Mouse (Mus musculus): ENCODE results near the gene Rmi2. TPM values are rescaled to one million over a fixed set of nuclear protein-coding genes. Genes with fewer than 3 reads are reported as not detected.
A peak's percentile ranks its signal among the peaks of the same experiment; 100 is the strongest.

The Rmi2 gene
- polyA plus RNA-seq, 1 experiment from 2014 or later = 0.31 TPM

- 98% methylated on average over 3 of the region's 3 CpGs for WGBS
- Histone ChIP-seq H3K9me3 (no peaks in the 10 kb centered on the region), H3K4me1 (peaks cover 13% of the 10 kb centered on the region), H3K4me2 (no peak overlapping the region), H3K27ac (no peak overlapping the region), H3K36me3 (replicated peaks) (no peaks in the 10 kb centered on the region), H3K4me3 (no peak overlapping the region), H3K27me3 (replicated peaks) (0 out of 2 replicates have a peak, but pooled peaks cover 5% of the 10 kb centered on the region), H3K9ac (no peak overlapping the region)
- ATAC-seq (replicated peaks) = no peak
Measured at GRCm38 (mm10) chr16:10836388-10836787, 1.5 kb downstream of the Rmi2 start.

- no peaks in the 10 kb centered on the region for H3K36me3 ChIP-seq (replicated peaks)
- ATAC-seq (replicated peaks) = no peak
- H3K4me3 ChIP-seq = no peak overlapping the region
- peaks cover 13% of the 10 kb centered on the region for H3K4me1 ChIP-seq
- H3K27ac ChIP-seq = no peak overlapping the region
- no peak overlapping the region for H3K4me2 ChIP-seq
- 0 out of 2 replicates have a peak, but pooled peaks cover 5% of the 10 kb centered on the region for H3K27me3 ChIP-seq (replicated peaks)
- H3K9ac ChIP-seq = no peak overlapping the region
- 91% methylated on average over 3 of the region's 3 CpGs for WGBS
- H3K9me3 ChIP-seq = no peaks in the 10 kb centered on the region
Measured at GRCm38 (mm10) chr16:10837250-10837649, 2.4 kb downstream of the Rmi2 start.

GRCm38 (mm10) chr16:10837903-10838302, 3.0 kb downstream of the Rmi2 start:
- Histone ChIP-seq H3K36me3 (replicated peaks) (no peaks in the 10 kb centered on the region), H3K9ac (no peak overlapping the region), H3K4me3 (no peak overlapping the region), H3K4me1 (peaks cover 13% of the 10 kb centered on the region), H3K27ac (no peak overlapping the region), H3K4me2 (no peak overlapping the region), H3K9me3 (no peaks in the 10 kb centered on the region), H3K27me3 (replicated peaks) (0 out of 2 replicates have a peak, but pooled peaks cover 5% of the 10 kb centered on the region)
- 92% methylated on average over 1 of the region's 1 CpGs for WGBS
- ATAC-seq (replicated peaks) = no peak

GRCm38 (mm10) chr16:10838487-10839245, 3.8 kb downstream of the Rmi2 start:
- H3K27me3 ChIP-seq (replicated peaks) = 0 out of 2 replicates have a peak, but pooled peaks cover 5% of the 10 kb centered on the region
- H3K4me3 ChIP-seq = no peak overlapping the region
- no peak overlapping the region for H3K4me2 ChIP-seq
- no peak overlapping the region for H3K9ac ChIP-seq
- H3K27ac ChIP-seq = no peak overlapping the region
- H3K36me3 ChIP-seq (replicated peaks) = no peaks in the 10 kb centered on the region
- WGBS = 37% methylated on average over 10 of the region's 10 CpGs
- H3K4me1 ChIP-seq = peaks cover 16% of the 10 kb centered on the region
- no peak for ATAC-seq (replicated peaks)
- no peaks in the 10 kb centered on the region for H3K9me3 ChIP-seq

- Histone ChIP-seq H3K9me3 (no peaks in the 10 kb centered on the region), H3K27me3 (replicated peaks) (no peaks in the 10 kb centered on the region), H3K9ac (no peak overlapping the region), H3K4me1 (peaks cover 18% of the 10 kb centered on the region), H3K4me2 (no peak overlapping the region), H3K36me3 (replicated peaks) (no peaks in the 10 kb centered on the region), H3K27ac (no peak overlapping the region), H3K4me3 (no peak overlapping the region)
- ATAC-seq (replicated peaks) = no peak
- WGBS = 89% methylated on average over 13 of the region's 14 CpGs
Measured at GRCm38 (mm10) chr16:10840018-10840417, 5.2 kb downstream of the Rmi2 start.

GRCm38 (mm10) chr16:10842282-10842855, 7.5 kb downstream of the Rmi2 start:
- 68% methylated on average over 4 of the region's 4 CpGs for WGBS
- no peak overlapping the region for H3K9ac ChIP-seq
- no peaks in the 10 kb centered on the region for H3K9me3 ChIP-seq
- H3K4me3 ChIP-seq = no peak overlapping the region
- no peaks in the 10 kb centered on the region for H3K27me3 ChIP-seq (replicated peaks)
- ATAC-seq (replicated peaks) = no peak
- no peak overlapping the region for H3K4me2 ChIP-seq
- no peak overlapping the region for H3K27ac ChIP-seq
- peaks cover 14% of the 10 kb centered on the region for H3K4me1 ChIP-seq
- no peaks in the 10 kb centered on the region for H3K36me3 ChIP-seq (replicated peaks)

- no peak for ATAC-seq (replicated peaks)
- Histone ChIP-seq H3K9ac (no peak overlapping the region), H3K4me1 (peaks cover 10% of the 10 kb centered on the region), H3K27me3 (replicated peaks) (no peaks in the 10 kb centered on the region), H3K27ac (no peak overlapping the region), H3K36me3 (replicated peaks) (no peaks in the 10 kb centered on the region), H3K4me2 (peak overlapping the region; percentile 35), H3K4me3 (no peak overlapping the region), H3K9me3 (no peaks in the 10 kb centered on the region)
- 24% methylated on average over 18 of the region's 18 CpGs for WGBS
Measured at GRCm38 (mm10) chr16:10843486-10844318, 8.8 kb downstream of the Rmi2 start.

- Histone ChIP-seq H3K27ac (no peak overlapping the region), H3K4me2 (peak overlapping the region; percentile 35; the same call in 1 of the 2 replicates), H3K9me3 (no peaks in the 10 kb centered on the region), H3K4me1 (peaks cover 10% of the 10 kb centered on the region), H3K9ac (no peak overlapping the region), H3K4me3 (no peak overlapping the region), H3K27me3 (replicated peaks) (no peaks in the 10 kb centered on the region), H3K36me3 (replicated peaks) (no peaks in the 10 kb centered on the region)
- 69% methylated on average over 6 of the region's 6 CpGs for whole genome bisulfite sequencing
- ATAC-seq (replicated peaks) = no peak
Measured at GRCm38 (mm10) chr16:10844319-10844670, 9.4 kb downstream of the Rmi2 start.

- 80% methylated on average over 6 of the region's 6 CpGs for WGBS
- Histone ChIP-seq H3K9me3 (no peaks in the 10 kb centered on the region), H3K27me3 (replicated peaks) (no peaks in the 10 kb centered on the region), H3K4me1 (peaks cover 10% of the 10 kb centered on the region), H3K9ac (no peak overlapping the region), H3K4me2 (no peak overlapping the region), H3K36me3 (replicated peaks) (no peaks in the 10 kb centered on the region), H3K4me3 (no peak overlapping the region), H3K27ac (no peak overlapping the region)
- ATAC-seq (replicated peaks) = no peak
Measured at GRCm38 (mm10) chr16:10845952-10846351, 11.1 kb downstream of the Rmi2 start.

GRCm38 (mm10) chr16:10846503-10846902, 11.6 kb downstream of the Rmi2 start:
- Histone ChIP-seq H3K27ac (no peak overlapping the region), H3K27me3 (replicated peaks) (no peaks in the 10 kb centered on the region), H3K4me3 (no peak overlapping the region), H3K4me2 (no peak overlapping the region), H3K4me1 (peaks cover 10% of the 10 kb centered on the region), H3K9me3 (no peaks in the 10 kb centered on the region), H3K36me3 (replicated peaks) (no peaks in the 10 kb centered on the region), H3K9ac (no peak overlapping the region)
- ATAC-seq (replicated peaks) = no peak
- 61% methylated on average over 4 of the region's 4 CpGs for WGBS

GRCm38 (mm10) chr16:10849965-10850861, 15.4 kb downstream of the Rmi2 start:
- H3K4me1 ChIP-seq = no peaks in the 10 kb centered on the region

More at GRCm38 (mm10) chr16:10849965-10850861, 15.4 kb downstream of the Rmi2 start:
- Histone ChIP-seq H3K27me3 (replicated peaks) (no peaks in the 10 kb centered on the region), H3K9me3 (no peaks in the 10 kb centered on the region), H3K4me3 (no peak overlapping the region), H3K4me2 (no peak overlapping the region), H3K27ac (no peak overlapping the region), H3K9ac (no peak overlapping the region), H3K36me3 (replicated peaks) (no peaks in the 10 kb centered on the region)
- ATAC-seq (replicated peaks) = no peak
- 73% methylated on average over 12 of the region's 12 CpGs for WGBS

Measured in midbrain, embryonic 15.5 days (tissue).